In genomic region chr11:101315665-101316500, GRCm38 (mm10) we compare ENCODE assay signal across 1 mouse cellular context.
TF ChIP-seq lines count a peak whose summit lies in the region.

TSS of gene Psme3 (plus strand) at chr11:101316213.

TF ChIP-seq in CH12.LX, 34 proteins besides CTCF, POLR2A, EP300 and RAD21 (continued from another document):
- TF ChIP-seq ZMIZ1 (IDR thresholded peaks at IDR 0.05; ENCODE audit: low read depth, low read length): peak; percentile 92
- TF ChIP-seq NRF1 (IDR thresholded peaks at IDR 0.05; ENCODE audit: low read depth, low read length): peak; percentile 83
- TF ChIP-seq IRF4 (IDR thresholded peaks at IDR 0.05; ENCODE audit: low read depth, low read length): peak; percentile 55; the same call in 1 of the 2 replicates
- TF ChIP-seq MAZ (IDR thresholded peaks at IDR 0.05; ENCODE audit: low read depth, low read length): peak; percentile 78
- TF ChIP-seq JUN (IDR thresholded peaks at IDR 0.05; ENCODE audit: insufficient read depth, low read depth, low read length): no peak; the same call in 1 of the 2 replicates
- TF ChIP-seq TCF12 (IDR thresholded peaks at IDR 0.05; ENCODE audit: low read depth, low read length): peak; percentile 84
- no peak for TF ChIP-seq MAFK (IDR thresholded peaks at IDR 0.05; ENCODE audit: insufficient replicate concordance, low read length)
- no peak for TF ChIP-seq PAX5 (IDR thresholded peaks at IDR 0.05; ENCODE audit: low read length)
- no peak for TF ChIP-seq ZNF384 (IDR thresholded peaks at IDR 0.05; ENCODE audit: low read depth, low read length)
- peak; percentile 63 for TF ChIP-seq USF2 (conservative IDR thresholded peaks at IDR 0.05; ENCODE audit: low read depth, low read length)
- peak; percentile 99 for TF ChIP-seq BHLHE40 (IDR thresholded peaks at IDR 0.05; ENCODE audit: low read depth, low read length)
- TF ChIP-seq MEF2A (IDR thresholded peaks at IDR 0.05; ENCODE audit: borderline replicate concordance, low read depth, low read length): peak; percentile 11; the same call in 1 of the 2 replicates
- peak; percentile 19; the same call in 1 of the 2 replicates for TF ChIP-seq ETS1 (conservative IDR thresholded peaks at IDR 0.05; ENCODE audit: low read depth, low read length)
- peak; percentile 77 for TF ChIP-seq USF1 (IDR thresholded peaks at IDR 0.05; ENCODE audit: low read depth, low read length)
- no peak for TF ChIP-seq ZKSCAN1 (IDR thresholded peaks at IDR 0.05; ENCODE audit: borderline replicate concordance, low read depth, low read length)
- TF ChIP-seq UBTF (IDR thresholded peaks at IDR 0.05; ENCODE audit: low read depth, low read length): peak; percentile 73
- peak; percentile 90; the same call in 1 of the 2 replicates for TF ChIP-seq SIN3A (IDR thresholded peaks at IDR 0.05; ENCODE audit: low read length)
- peak; percentile 68 for TF ChIP-seq TBP (conservative IDR thresholded peaks at IDR 0.05; ENCODE audit: low read depth, low read length)
- TF ChIP-seq NELFE (IDR thresholded peaks at IDR 0.05; ENCODE audit: low read depth, low read length): peak; percentile 71; the same call in 1 of the 2 replicates
- peak; percentile 99 for TF ChIP-seq MAX (IDR thresholded peaks at IDR 0.05; ENCODE audit: low read length)
- TF ChIP-seq MXI1 (IDR thresholded peaks at IDR 0.05; ENCODE audit: low read depth, low read length): peak; percentile 99
